Mouse (Mus musculus): ENCODE results near the gene Cdc27. TPM values are rescaled to one million over a fixed set of nuclear protein-coding genes. Genes with fewer than 3 reads are reported as not detected.

Gene Cdc27
- polyA plus RNA-seq, 1 experiment, result 10.6 TPM

DNA sequence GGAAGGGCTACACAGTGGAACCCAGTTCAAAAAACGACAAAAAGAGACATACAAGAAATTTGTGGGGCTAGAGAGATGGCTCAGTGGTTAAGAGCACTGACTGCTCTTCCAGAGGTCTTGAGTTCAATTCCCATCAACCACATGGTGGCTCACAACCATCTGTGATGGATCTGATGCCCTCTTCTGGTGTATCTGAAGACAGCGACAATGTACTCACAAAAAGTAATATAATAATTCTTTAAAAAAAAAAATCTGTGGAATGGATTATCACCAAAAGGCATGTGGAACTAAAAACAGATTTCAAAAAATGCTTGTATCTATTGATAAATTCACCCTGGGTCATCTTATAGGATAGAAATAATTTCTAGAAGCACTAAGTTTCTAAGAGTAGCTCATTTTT is 91.9 kb downstream of the Cdc27 start:
- TF ChIP-seq POLR2A (IDR thresholded peaks at IDR 0.05; ENCODE audit: control insufficient read depth, extremely low read depth, insufficient read depth, low read length, poor library complexity), result no peak
- TF ChIP-seq CTCF (IDR thresholded peaks at IDR 0.05; ENCODE audit: borderline replicate concordance, control insufficient read depth, extremely low read depth, insufficient read depth, low read length, poor library complexity), result no peak
- Histone ChIP-seq H3K4me1 (replicated peaks; ENCODE audit: control insufficient read depth, insufficient read depth, low read length) (no peaks in the 10 kb centered on the region), H3K27me3 (ENCODE audit: control insufficient read depth, insufficient read depth, low read length) (no peaks in the 10 kb centered on the region), H3K27ac (ENCODE audit: control insufficient read depth, insufficient read depth, low read length) (no peak overlapping the region), H3K36me3 (ENCODE audit: control insufficient read depth, insufficient read depth, low read length) (no peaks in the 10 kb centered on the region), H3K4me3 (ENCODE audit: control insufficient read depth, insufficient read depth, low read length) (no peak overlapping the region)
- 79% methylated on average over 2 of the region's 2 CpGs for WGBS
- no peak for DNase-seq

Other genes with a start within 250 kb of the Cdc27 start
- 202 and 225 TPM in 2 replicates for gene Kansl1, start 81.8 kb downstream of the Cdc27 start, polyA plus RNA-seq (2012; rRNA removed)
- gene Myl4, start within 50 bp of the Cdc27 start, polyA plus RNA-seq (2012; rRNA removed), result 27.7 and 60.8 TPM in 2 replicates
- 12.1 and 14.7 TPM in 2 replicates for gene Itgb3, start 57.4 kb upstream of the Cdc27 start, polyA plus RNA-seq (2012; rRNA removed)
- gene Gm11639, start 135.1 kb upstream of the Cdc27 start, polyA plus RNA-seq (2012; rRNA removed), result 0.01 TPM in 1 of 2 replicates, not detected in the other

All from thymus, adult 2 months (tissue).